Mouse (Mus musculus) heart, embryonic 12.5 days (tissue): Measurements from ENCODE around the gene Hic1. TPM values are rescaled to one million over a fixed set of nuclear protein-coding genes. Genes with fewer than 3 reads are reported as not detected.

Source experiments
- ATAC-seq: fragments of 200-750 bp; cut with Nextera tagmentation; 2 replicates; pipeline ENCODE4 v1.8.0; 2017; ENCODE audit warnings: moderate TSS enrichment, moderate library complexity; ENCODE audit not compliant: insufficient number of reproducible peaks, low FRiP score
- H3K27ac ChIP-seq: fragments of 300-500 bp; sonication (generic); 2 replicates; pipeline ENCODE4 v1.5.1; 2016; ENCODE audit warnings: mild to moderate bottlenecking, moderate library complexity; ENCODE audit not compliant: poor library complexity, severe bottlenecking
- H3K27me3 ChIP-seq: fragments of 300-500 bp; sonication (generic); replicated peaks from 2 replicates; pipeline ENCODE4 v1.6.1; 2016; ENCODE audit warnings: mild to moderate bottlenecking, moderate library complexity
- H3K36me3 ChIP-seq: fragments of 300-500 bp; sonication (generic); 2 replicates; pipeline ENCODE4 v1.6.1; 2016; ENCODE audit warnings: mild to moderate bottlenecking, moderate library complexity
- H3K4me1 ChIP-seq: fragments of 300-500 bp; sonication (generic); replicated peaks from 2 replicates; pipeline ENCODE4 v1.6.1; 2016; ENCODE audit warnings: mild to moderate bottlenecking
- H3K4me2 ChIP-seq: fragments of 300-500 bp; sonication (generic); 2 replicates; pipeline ENCODE4 v1.6.1; 2016; ENCODE audit warnings: mild to moderate bottlenecking, moderate library complexity
- H3K4me3 ChIP-seq: fragments of 300-500 bp; sonication (generic); 2 replicates; pipeline ENCODE4 v1.5.1; 2016; ENCODE audit warnings: mild to moderate bottlenecking
- H3K9ac ChIP-seq: fragments of 300-500 bp; sonication (generic); 2 replicates; pipeline ENCODE4 v1.6.1; 2016; ENCODE audit warnings: mild to moderate bottlenecking, moderate library complexity
- H3K9me3 ChIP-seq: fragments of 300-500 bp; sonication (generic); replicated peaks from 2 replicates; pipeline ENCODE4 v1.6.1; 2016; ENCODE audit warnings: mild to moderate bottlenecking, moderate library complexity
- WGBS: fragments of 180-500 bp; shearing (Covaris S2); methylation state at CpG from one replicate; pipeline ENCODE4 v1.1.7; 2016; 5-methylcytosine and 5-hydroxymethylcytosine counted together
- polyA plus RNA-seq: library from polyadenylated mRNA; unstranded; fragments of >200 nt; fragmentation: Nextera tagmentation; extraction: Ambion mirVana; gene quantifications from 2 replicates; pipeline ENCODE4 v1.2.1, GENCODE M21; 2016

Hic1 gene
- polyA plus RNA-seq, 1 experiment from 2014 or later: 13.8 TPM

- H3K4me3 ChIP-seq: peak overlapping the region; percentile 61
- H3K4me1 ChIP-seq: peaks cover 76% of the 10 kb centered on the region
- WGBS: 9% methylated on average over 55 of the region's 55 CpGs
- ATAC-seq: no peak
- H3K36me3 ChIP-seq: peaks cover 31% of the 10 kb centered on the region
- H3K27me3 ChIP-seq: peaks cover 73% of the 10 kb centered on the region
- H3K9ac ChIP-seq: peak overlapping the region; percentile 79
- no peaks in the 10 kb centered on the region for H3K9me3 ChIP-seq
- peak overlapping the region; percentile 96 for H3K4me2 ChIP-seq
- H3K27ac ChIP-seq: no peak overlapping the region
These were observed 3.0 kb downstream of the Hic1 start for GRCm38 (mm10) chr11:75166193-75166842.

GRCm38 (mm10) chr11:75165441-75166192, 3.7 kb downstream of the Hic1 start:
- H3K4me3 ChIP-seq: peak overlapping the region; percentile 61
- no peak for ATAC-seq
- no peaks in the 10 kb centered on the region for H3K9me3 ChIP-seq
- H3K27ac ChIP-seq: no peak overlapping the region
- WGBS: 9% methylated on average over 54 of the region's 54 CpGs
- peaks cover 79% of the 10 kb centered on the region for H3K4me1 ChIP-seq
- H3K9ac ChIP-seq: peak overlapping the region; percentile 79
- H3K4me2 ChIP-seq: peak overlapping the region; percentile 96
- peaks cover 66% of the 10 kb centered on the region for H3K27me3 ChIP-seq
- H3K36me3 ChIP-seq: peaks cover 34% of the 10 kb centered on the region

- Histone ChIP-seq H3K27me3 (peaks cover 57% of the 10 kb centered on the region), H3K27ac (no peak overlapping the region), H3K36me3 (peaks cover 36% of the 10 kb centered on the region), H3K4me3 (peak overlapping the region; percentile 61), H3K4me2 (peak overlapping the region; percentile 96), H3K9me3 (no peaks in the 10 kb centered on the region), H3K4me1 (peaks cover 71% of the 10 kb centered on the region), H3K9ac (peak overlapping the region; percentile 79)
- WGBS: 21% methylated on average over 15 of the region's 15 CpGs
- no peak for ATAC-seq
These were observed 4.6 kb downstream of the Hic1 start for GRCm38 (mm10) chr11:75164750-75165149.

GRCm38 (mm10) chr11:75164051-75164450, 5.3 kb downstream of the Hic1 start:
- H3K4me3 ChIP-seq: no peak overlapping the region
- 77% methylated on average over 2 of the region's 2 CpGs for WGBS
- peaks cover 64% of the 10 kb centered on the region for H3K4me1 ChIP-seq
- peak overlapping the region; percentile 96; the same call in 1 of the 2 replicates for H3K4me2 ChIP-seq
- H3K27me3 ChIP-seq: peaks cover 52% of the 10 kb centered on the region
- H3K36me3 ChIP-seq: peaks cover 36% of the 10 kb centered on the region
- ATAC-seq: no peak
- no peak overlapping the region for H3K27ac ChIP-seq
- H3K9me3 ChIP-seq: no peaks in the 10 kb centered on the region
- no peak overlapping the region for H3K9ac ChIP-seq

- no peak overlapping the region for H3K9ac ChIP-seq
- peaks cover 52% of the 10 kb centered on the region for H3K27me3 ChIP-seq
- peaks cover 36% of the 10 kb centered on the region for H3K36me3 ChIP-seq
- H3K9me3 ChIP-seq: no peaks in the 10 kb centered on the region
- no peak overlapping the region for H3K4me3 ChIP-seq
- no peak for ATAC-seq
- H3K27ac ChIP-seq: no peak overlapping the region
- no peak overlapping the region for H3K4me2 ChIP-seq
- H3K4me1 ChIP-seq: peaks cover 58% of the 10 kb centered on the region
- 76% methylated on average over 6 of the region's 6 CpGs for WGBS
These were observed 5.9 kb downstream of the Hic1 start for GRCm38 (mm10) chr11:75163379-75163778.

GRCm38 (mm10) chr11:75162591-75163080, 6.7 kb downstream of the Hic1 start:
- 86% methylated on average over 12 of the region's 12 CpGs for WGBS
- no peak for ATAC-seq
- no peaks in the 10 kb centered on the region for H3K9me3 ChIP-seq
- H3K36me3 ChIP-seq: peaks cover 36% of the 10 kb centered on the region
- no peak overlapping the region for H3K27ac ChIP-seq
- H3K9ac ChIP-seq: no peak overlapping the region
- no peak overlapping the region for H3K4me2 ChIP-seq
- H3K27me3 ChIP-seq: peaks cover 47% of the 10 kb centered on the region
- peaks cover 51% of the 10 kb centered on the region for H3K4me1 ChIP-seq
- no peak overlapping the region for H3K4me3 ChIP-seq

GRCm38 (mm10) chr11:75161417-75162008, 7.8 kb downstream of the Hic1 start:
- Histone ChIP-seq H3K9me3 (no peaks in the 10 kb centered on the region), H3K4me1 (peaks cover 49% of the 10 kb centered on the region), H3K4me2 (no peak overlapping the region), H3K9ac (0 out of 2 replicates have a peak overlapping the region, but pooled peaks have one; percentile 23), H3K4me3 (no peak overlapping the region), H3K36me3 (peaks cover 36% of the 10 kb centered on the region), H3K27ac (peak overlapping the region; percentile 55), H3K27me3 (peaks cover 37% of the 10 kb centered on the region)
- 42% methylated on average over 4 of the region's 4 CpGs for WGBS
- no peak for ATAC-seq

GRCm38 (mm10) chr11:75160954-75161353, 8.4 kb downstream of the Hic1 start:
- no peak overlapping the region for H3K4me3 ChIP-seq
- peak overlapping the region; percentile 55; the same call in 1 of the 2 replicates for H3K27ac ChIP-seq
- no peak overlapping the region for H3K9ac ChIP-seq
- H3K9me3 ChIP-seq: no peaks in the 10 kb centered on the region
- ATAC-seq: no peak
- peaks cover 31% of the 10 kb centered on the region for H3K27me3 ChIP-seq
- H3K4me1 ChIP-seq: peaks cover 49% of the 10 kb centered on the region
- peaks cover 35% of the 10 kb centered on the region for H3K36me3 ChIP-seq
- WGBS: 72% methylated on average over 7 of the region's 7 CpGs
- H3K4me2 ChIP-seq: no peak overlapping the region

GRCm38 (mm10) chr11:75159564-75159963, 9.8 kb downstream of the Hic1 start:
- H3K4me2 ChIP-seq: no peak overlapping the region
- no peaks in the 10 kb centered on the region for H3K9me3 ChIP-seq
- WGBS: 47% methylated on average over 2 of the region's 2 CpGs
- H3K27ac ChIP-seq: no peak overlapping the region
- H3K4me1 ChIP-seq: peaks cover 37% of the 10 kb centered on the region
- no peak overlapping the region for H3K4me3 ChIP-seq
- H3K27me3 ChIP-seq: peaks cover 18% of the 10 kb centered on the region
- ATAC-seq: no peak
- H3K9ac ChIP-seq: no peak overlapping the region
- peaks cover 30% of the 10 kb centered on the region for H3K36me3 ChIP-seq

GRCm38 (mm10) chr11:75158432-75158831, 10.9 kb downstream of the Hic1 start:
- WGBS: 94% methylated on average over 14 of the region's 14 CpGs
- H3K27ac ChIP-seq: no peak overlapping the region
- H3K4me2 ChIP-seq: no peak overlapping the region
- H3K36me3 ChIP-seq: peaks cover 19% of the 10 kb centered on the region
- no peaks in the 10 kb centered on the region for H3K9me3 ChIP-seq
- H3K4me1 ChIP-seq: peaks cover 36% of the 10 kb centered on the region
- ATAC-seq: no peak
- peaks cover 7% of the 10 kb centered on the region for H3K27me3 ChIP-seq
- no peak overlapping the region for H3K9ac ChIP-seq
- no peak overlapping the region for H3K4me3 ChIP-seq

- Histone ChIP-seq H3K4me3 (no peak overlapping the region), H3K9me3 (no peaks in the 10 kb centered on the region), H3K36me3 (peaks cover 14% of the 10 kb centered on the region), H3K27me3 (0 out of 2 replicates have a peak, but pooled peaks cover 2% of the 10 kb centered on the region), H3K4me1 (peaks cover 35% of the 10 kb centered on the region), H3K4me2 (no peak overlapping the region), H3K27ac (no peak overlapping the region), H3K9ac (no peak overlapping the region)
- 61% methylated on average over 2 of the region's 2 CpGs for WGBS
- no peak for ATAC-seq
These were observed 11.4 kb downstream of the Hic1 start for GRCm38 (mm10) chr11:75157901-75158300.
